Mouse (Mus musculus): ENCODE results near the gene Alg11. TPM values are rescaled to one million over a fixed set of nuclear protein-coding genes. Genes with fewer than 3 reads are reported as not detected.

Gene Alg11
- polyA plus RNA-seq, 1 experiment from 2014 or later = 8.7 TPM

GRCm38 (mm10) chr8:22042515-22042914 is 18.0 kb upstream of the Alg11 start:
- DNase-seq = no peak
- ATAC-seq = no peak
- no peak overlapping the region for H3K9ac ChIP-seq (replicated peaks)
- H3K4me3 ChIP-seq (ENCODE audit: low read depth, low read length) = no peak overlapping the region
- WGBS (ENCODE audit: insufficient replicate concordance) = 65% methylated on average over 3 of the region's 3 CpGs
- no peaks in the 10 kb centered on the region for H3K9me3 ChIP-seq (ENCODE audit: low read length)
- H3K27me3 ChIP-seq (ENCODE audit: insufficient read depth, low read length) = no peaks in the 10 kb centered on the region
- H3K36me3 ChIP-seq (replicated peaks; ENCODE audit: insufficient read depth, low read length) = no peaks in the 10 kb centered on the region
- peaks cover 8% of the 10 kb centered on the region; the same call in 1 of the 2 replicates for H3K4me1 ChIP-seq (ENCODE audit: insufficient read depth)
- H3K4me2 ChIP-seq (ENCODE audit: low read depth, low read length) = no peak overlapping the region
- TF ChIP-seq CTCF (IDR thresholded peaks at IDR 0.05; ENCODE audit: low read depth) = no peak
- no peak for TF ChIP-seq EP300 (IDR thresholded peaks at IDR 0.05; ENCODE audit: low read depth)
- H3K27ac ChIP-seq (ENCODE audit: low read depth) = 0 out of 2 replicates have a peak overlapping the region, but pooled peaks have one; percentile 22

DNA sequence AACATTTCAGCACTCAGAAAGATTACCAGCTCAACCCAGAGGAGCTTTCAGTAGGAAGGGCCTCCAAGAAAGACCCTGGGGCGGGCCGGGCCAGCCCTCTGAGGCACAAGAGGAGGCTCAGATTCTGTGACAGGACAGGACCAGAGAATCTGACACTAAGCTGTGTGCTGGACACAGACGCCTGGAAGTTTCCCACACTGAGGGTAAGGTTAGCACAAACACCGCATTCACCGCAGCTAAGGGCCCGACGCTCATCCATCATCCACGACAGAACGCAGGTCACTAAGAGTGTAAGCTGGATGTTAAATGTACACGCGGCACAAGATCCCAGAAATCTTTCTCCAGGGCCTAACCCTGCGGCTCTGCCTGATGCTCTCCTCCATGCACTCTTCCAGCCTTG is 16.8 kb upstream of the Alg11 start:
- no peaks in the 10 kb centered on the region for H3K9me3 ChIP-seq (ENCODE audit: low read length)
- no peak overlapping the region for H3K9ac ChIP-seq (replicated peaks)
- no peaks in the 10 kb centered on the region for H3K36me3 ChIP-seq (replicated peaks; ENCODE audit: insufficient read depth, low read length)
- 68% methylated on average over 12 of the region's 12 CpGs for WGBS (ENCODE audit: insufficient replicate concordance)
- ATAC-seq = no peak
- DNase-seq = no peak
- H3K4me3 ChIP-seq (ENCODE audit: low read depth, low read length) = no peak overlapping the region
- TF ChIP-seq EP300 (IDR thresholded peaks at IDR 0.05; ENCODE audit: low read depth) (no peak), CTCF (IDR thresholded peaks at IDR 0.05; ENCODE audit: low read depth) (no peak)
- peaks cover 8% of the 10 kb centered on the region; the same call in 1 of the 2 replicates for H3K4me1 ChIP-seq (ENCODE audit: insufficient read depth)
- no peak overlapping the region for H3K27ac ChIP-seq (ENCODE audit: low read depth)
- no peaks in the 10 kb centered on the region for H3K27me3 ChIP-seq (ENCODE audit: insufficient read depth, low read length)
- no peak overlapping the region for H3K4me2 ChIP-seq (ENCODE audit: low read depth, low read length)

- WGBS (ENCODE audit: insufficient replicate concordance) = 52% methylated on average over 2 of the region's 2 CpGs
- H3K4me1 ChIP-seq (ENCODE audit: insufficient read depth) = peaks cover 3% of the 10 kb centered on the region; the same call in 1 of the 2 replicates
- H3K4me2 ChIP-seq (ENCODE audit: low read depth, low read length) = no peak overlapping the region
- no peak overlapping the region for H3K9ac ChIP-seq (replicated peaks)
- H3K4me3 ChIP-seq (ENCODE audit: low read depth, low read length) = no peak overlapping the region
- no peaks in the 10 kb centered on the region for H3K9me3 ChIP-seq (ENCODE audit: low read length)
- H3K27ac ChIP-seq (ENCODE audit: low read depth) = peak overlapping the region; percentile 55
- no peaks in the 10 kb centered on the region for H3K27me3 ChIP-seq (ENCODE audit: insufficient read depth, low read length)
- no peak for TF ChIP-seq EP300 (IDR thresholded peaks at IDR 0.05; ENCODE audit: low read depth)
- peak; percentile 86 for TF ChIP-seq CTCF (IDR thresholded peaks at IDR 0.05; ENCODE audit: low read depth)
- DNase-seq (peak; percentile 83), ATAC-seq (peak; percentile 95)
- no peaks in the 10 kb centered on the region for H3K36me3 ChIP-seq (replicated peaks; ENCODE audit: insufficient read depth, low read length)
These were observed 12.6 kb upstream of the Alg11 start for GRCm38 (mm10) chr8:22047699-22048464.

- DNase-seq (peak; percentile 51), ATAC-seq (peak; percentile 84)
- Histone ChIP-seq H3K27ac (ENCODE audit: low read depth) (peak overlapping the region; percentile 79), H3K9ac (replicated peaks) (no peak overlapping the region), H3K4me3 (ENCODE audit: low read depth, low read length) (0 out of 2 replicates have a peak overlapping the region, but pooled peaks have one; percentile 22), H3K9me3 (ENCODE audit: low read length) (no peaks in the 10 kb centered on the region), H3K4me1 (ENCODE audit: insufficient read depth) (peaks cover 29% of the 10 kb centered on the region), H3K4me2 (ENCODE audit: low read depth, low read length) (peak overlapping the region; percentile 58), H3K36me3 (replicated peaks; ENCODE audit: insufficient read depth, low read length) (no peaks in the 10 kb centered on the region), H3K27me3 (ENCODE audit: insufficient read depth, low read length) (no peaks in the 10 kb centered on the region)
- TF ChIP-seq EP300 (IDR thresholded peaks at IDR 0.05; ENCODE audit: low read depth) (peak; percentile 37; the same call in 1 of the 2 replicates), CTCF (IDR thresholded peaks at IDR 0.05; ENCODE audit: low read depth) (no peak)
- 36% methylated on average over 12 of the region's 12 CpGs for WGBS (ENCODE audit: insufficient replicate concordance)
These were observed 5.6 kb upstream of the Alg11 start for GRCm38 (mm10) chr8:22054674-22055491.

DNA sequence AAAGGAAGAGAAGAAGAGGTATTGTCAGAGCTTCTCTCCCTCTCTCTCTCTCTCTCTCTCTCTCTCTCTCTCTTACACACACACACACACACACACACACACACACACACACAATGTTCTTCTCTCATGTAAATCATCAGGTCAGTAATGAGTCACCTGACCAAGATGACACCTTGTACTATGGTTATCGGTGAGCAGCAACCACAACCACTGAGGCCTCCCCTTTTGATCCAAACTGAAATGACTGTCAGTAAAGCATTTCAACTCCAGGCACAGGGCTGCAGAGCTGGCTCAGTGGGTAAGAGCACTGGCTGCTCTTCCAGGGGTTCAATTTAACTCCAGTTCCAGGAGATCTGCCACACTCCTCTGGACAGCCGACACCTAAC is 5.0 kb upstream of the Alg11 start:
- Histone ChIP-seq H3K4me2 (ENCODE audit: low read depth, low read length) (peak overlapping the region; percentile 58), H3K27ac (ENCODE audit: low read depth) (peak overlapping the region; percentile 79), H3K4me1 (ENCODE audit: insufficient read depth) (peaks cover 29% of the 10 kb centered on the region), H3K9me3 (ENCODE audit: low read length) (no peaks in the 10 kb centered on the region), H3K9ac (replicated peaks) (no peak overlapping the region), H3K36me3 (replicated peaks; ENCODE audit: insufficient read depth, low read length) (no peaks in the 10 kb centered on the region), H3K27me3 (ENCODE audit: insufficient read depth, low read length) (no peaks in the 10 kb centered on the region), H3K4me3 (ENCODE audit: low read depth, low read length) (0 out of 2 replicates have a peak overlapping the region, but pooled peaks have one; percentile 22)
- DNase-seq (no peak), ATAC-seq (no peak)
- 71% methylated on average over 2 of the region's 2 CpGs for WGBS (ENCODE audit: insufficient replicate concordance)
- TF ChIP-seq EP300 (IDR thresholded peaks at IDR 0.05; ENCODE audit: low read depth) (no peak), CTCF (IDR thresholded peaks at IDR 0.05; ENCODE audit: low read depth) (no peak)

DNA sequence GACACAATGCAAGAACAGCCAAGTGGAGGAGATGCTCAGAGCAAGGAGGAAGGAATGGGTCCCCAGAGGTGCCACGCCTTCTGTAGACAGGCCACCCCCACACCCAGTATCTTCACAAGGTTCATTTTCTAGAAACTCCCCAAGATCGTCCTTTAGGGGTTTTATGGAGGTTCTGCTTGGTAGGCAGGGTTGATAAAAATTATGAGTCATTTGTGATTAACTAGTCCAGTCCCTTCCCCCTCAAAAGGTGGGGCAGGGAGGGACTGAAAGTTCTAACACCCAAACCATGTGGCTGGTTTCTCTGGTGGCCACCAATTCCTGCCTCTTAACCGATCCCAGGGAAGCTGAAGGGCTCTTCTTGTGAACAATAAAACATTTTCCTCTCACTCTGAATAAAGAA is 3.7 kb upstream of the Alg11 start:
- no peak for TF ChIP-seq EP300 (IDR thresholded peaks at IDR 0.05; ENCODE audit: low read depth)
- TF ChIP-seq CTCF (IDR thresholded peaks at IDR 0.05; ENCODE audit: low read depth) = no peak
- Histone ChIP-seq H3K27ac (ENCODE audit: low read depth) (no peak overlapping the region), H3K36me3 (replicated peaks; ENCODE audit: insufficient read depth, low read length) (no peaks in the 10 kb centered on the region), H3K4me2 (ENCODE audit: low read depth, low read length) (no peak overlapping the region), H3K4me1 (ENCODE audit: insufficient read depth) (peaks cover 37% of the 10 kb centered on the region), H3K9ac (replicated peaks) (no peak overlapping the region), H3K9me3 (ENCODE audit: low read length) (no peaks in the 10 kb centered on the region), H3K27me3 (ENCODE audit: insufficient read depth, low read length) (no peaks in the 10 kb centered on the region), H3K4me3 (ENCODE audit: low read depth, low read length) (no peak overlapping the region)
- WGBS (ENCODE audit: insufficient replicate concordance) = 59% methylated on average over 3 of the region's 3 CpGs
- DNase-seq (no peak), ATAC-seq (no peak)
